Mouse (Mus musculus) CH12.LX (cell line): ENCODE data around the gene Tspan4.

Experiments
- CHD2 ChIP-seq: IDR thresholded peaks from 2 replicates; pipeline ENCODE4 v1.6.1; 2011; ENCODE audit warnings: low read length, improper control_type of control experiment
- HCFC1 ChIP-seq: IDR thresholded peaks from 2 replicates; pipeline ENCODE4 v1.6.1; 2012; ENCODE audit warnings: low read depth, mild to moderate bottlenecking, inconsistent platforms, low read length, improper control_type of control experiment
- POLR2A ChIP-seq: IDR thresholded peaks from 2 replicates; pipeline ENCODE4 v1.6.1; 2011; ENCODE audit warnings: low read depth, mild to moderate bottlenecking, improper control_type of control experiment, low read length
- TCF12 ChIP-seq: IDR thresholded peaks from 2 replicates; pipeline ENCODE4 v1.6.1; 2014; ENCODE audit warnings: low read depth, mild to moderate bottlenecking, inconsistent platforms, low read length, improper control_type of control experiment

DNA sequence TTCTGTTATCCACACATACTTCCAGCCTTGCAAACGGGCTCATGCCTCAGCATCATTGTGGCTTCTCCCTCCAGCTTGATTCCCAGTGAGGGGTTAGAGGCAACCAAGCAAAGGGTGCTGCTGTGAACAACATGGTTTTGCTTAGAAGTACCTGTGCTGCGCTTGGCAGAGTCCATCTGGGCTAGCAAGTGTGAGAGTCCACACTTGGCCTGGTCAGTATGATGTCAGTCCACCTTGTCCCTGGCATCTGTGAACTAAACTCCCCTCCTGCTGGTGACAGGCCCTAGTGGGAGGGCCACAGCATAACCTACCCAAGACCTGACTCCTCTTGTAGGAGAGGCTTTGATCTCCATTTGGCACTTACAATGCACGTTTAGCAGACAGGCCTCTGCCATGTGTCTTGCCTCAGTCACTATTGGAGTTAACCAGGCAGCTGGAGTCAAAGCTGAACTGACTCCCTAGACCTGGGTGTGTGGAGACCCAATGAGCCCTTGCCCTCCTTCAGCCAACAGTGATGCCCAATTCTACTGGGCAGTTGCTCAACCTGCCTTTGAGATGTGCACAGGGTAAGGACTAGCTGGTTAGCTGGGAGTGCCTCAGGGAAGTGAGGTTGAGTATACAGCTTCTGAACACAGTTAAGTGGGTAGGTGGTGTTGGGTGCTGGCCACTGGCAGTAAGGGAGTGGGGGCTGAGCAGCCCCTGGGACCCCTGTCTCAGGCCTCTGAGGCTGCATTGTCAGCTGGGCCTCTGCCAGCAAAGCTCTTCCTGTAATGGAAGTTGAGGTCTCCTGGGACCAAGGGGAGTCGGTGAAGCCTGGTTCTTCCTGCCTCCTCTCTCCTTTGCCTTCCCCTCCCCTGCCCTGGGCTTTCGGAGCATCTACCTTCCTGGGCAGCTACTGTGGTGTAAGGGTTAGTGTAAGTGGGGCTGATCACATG lies 9.4 kb downstream of the Tspan4 start:
- TF ChIP-seq CHD2 = no peak
- no peak for TF ChIP-seq HCFC1
- no peak for TF ChIP-seq TCF12
- no peak for TF ChIP-seq POLR2A
